Mouse (Mus musculus): Measurements from ENCODE around the gene Stox2. TPM values are rescaled to one million over a fixed set of nuclear protein-coding genes. Genes with fewer than 3 reads are reported as not detected.

The Stox2 gene
- polyA plus RNA-seq, 1 experiment from 2014 or later = 9.2 TPM

DNA sequence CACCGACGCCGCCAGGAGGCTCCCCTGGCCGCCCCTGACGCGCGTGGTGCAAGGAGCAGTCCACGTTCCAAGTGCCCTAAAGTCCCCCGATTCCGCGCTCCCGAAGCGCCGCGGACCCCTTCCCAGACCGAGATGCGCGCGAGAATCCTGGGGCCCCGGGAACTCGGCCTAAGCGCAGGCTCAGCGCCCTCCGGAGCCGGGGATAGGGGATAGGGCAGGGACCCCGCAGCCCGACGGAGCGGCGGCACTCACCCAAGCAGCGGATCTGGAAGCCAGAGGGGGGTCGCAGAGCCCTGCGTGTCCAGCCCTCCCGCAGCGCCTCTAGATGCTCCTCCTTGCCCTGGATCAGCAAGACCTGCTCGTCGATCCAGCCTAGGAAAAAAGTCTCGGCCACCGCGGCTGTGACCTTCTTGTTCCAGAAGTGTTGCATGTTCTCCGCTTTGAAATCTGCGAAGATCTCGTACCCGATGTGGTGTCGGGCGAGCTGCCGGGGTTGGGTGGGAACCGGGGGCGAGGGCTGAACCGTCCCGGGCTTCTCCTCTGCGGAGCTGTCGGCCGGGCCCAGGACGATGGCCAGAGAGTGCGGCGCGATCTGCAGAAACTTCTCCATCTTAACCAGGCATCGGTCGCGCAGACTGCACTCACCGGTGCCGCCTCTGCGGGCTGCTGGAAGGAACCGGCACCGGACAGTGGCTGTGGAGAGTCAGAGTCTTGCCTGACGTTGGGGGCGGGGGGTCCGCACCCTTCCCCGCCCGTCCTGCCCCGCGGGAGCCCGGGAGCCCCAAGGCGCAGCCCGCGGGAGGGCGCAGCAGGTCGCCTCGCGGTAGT lies 33.3 kb downstream of the Stox2 start:
- H3K36me3 ChIP-seq (ENCODE audit: control insufficient read depth, insufficient read depth, low read length) = no peaks in the 10 kb centered on the region
- peak overlapping the region; percentile 83 for H3K27ac ChIP-seq (ENCODE audit: low read length)
- H3K9me3 ChIP-seq (replicated peaks; ENCODE audit: control insufficient read depth, low read length) = no peaks in the 10 kb centered on the region
- WGBS = under 1% methylated on average over 80 of the region's 81 CpGs
- H3K4me3 ChIP-seq (replicated peaks; ENCODE audit: low read length) = peak overlapping the region; percentile 62
- peaks cover 24% of the 10 kb centered on the region for H3K27me3 ChIP-seq (ENCODE audit: control insufficient read depth, insufficient read depth, low read length)
- peak overlapping the region; percentile 74 for H3K9ac ChIP-seq (ENCODE audit: low read length)
- peak; percentile 58; the same call in 1 of the 2 replicates for ATAC-seq (ENCODE audit: insufficient read depth, low FRiP score)
- peak overlapping the region; percentile 81 for H3K4me2 ChIP-seq (ENCODE audit: low read depth, low read length)
- peaks cover 7% of the 10 kb centered on the region; the same call in 1 of the 2 replicates for H3K4me1 ChIP-seq (ENCODE audit: control insufficient read depth, insufficient read depth, low read length)

DNA sequence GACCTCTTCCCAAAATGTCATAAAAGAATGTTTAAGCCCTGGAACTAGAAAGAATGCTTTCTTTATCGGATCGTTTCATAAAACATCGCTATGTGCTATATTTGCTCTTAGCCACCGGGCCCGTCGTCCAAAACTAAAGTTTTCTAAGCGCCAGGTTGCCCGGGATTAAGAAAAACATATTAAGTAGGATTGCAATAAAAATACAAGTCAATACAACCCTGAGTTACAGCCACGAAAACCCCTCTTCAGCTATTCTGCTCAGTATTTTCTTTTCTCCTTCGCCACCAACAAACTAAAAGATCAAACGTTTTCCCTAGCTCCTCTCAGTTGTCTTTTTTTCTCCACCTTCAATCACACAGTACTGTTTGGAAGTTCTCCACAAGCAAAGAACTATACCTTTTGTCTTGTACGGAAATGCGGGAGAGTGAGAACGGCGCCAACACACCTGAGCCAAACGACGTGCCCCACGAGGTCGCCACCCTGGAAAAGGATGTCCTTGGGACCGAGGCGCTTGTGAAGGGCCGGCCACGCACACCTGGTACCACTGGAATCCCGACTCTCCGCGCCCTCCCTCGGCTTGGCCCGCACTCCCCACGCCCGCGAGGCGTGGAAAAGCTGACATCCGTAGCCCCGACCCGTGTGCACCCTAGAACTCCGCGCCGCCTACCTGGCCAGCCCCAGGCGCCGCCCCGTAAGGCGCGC lies 34.0 kb downstream of the Stox2 start:
- peak overlapping the region; percentile 30; the same call in 1 of the 2 replicates for H3K27ac ChIP-seq (ENCODE audit: low read length)
- H3K4me2 ChIP-seq (ENCODE audit: low read depth, low read length) = peak overlapping the region; percentile 81
- peak overlapping the region; percentile 74 for H3K9ac ChIP-seq (ENCODE audit: low read length)
- H3K9me3 ChIP-seq (replicated peaks; ENCODE audit: control insufficient read depth, low read length) = no peaks in the 10 kb centered on the region
- H3K36me3 ChIP-seq (ENCODE audit: control insufficient read depth, insufficient read depth, low read length) = no peaks in the 10 kb centered on the region
- H3K27me3 ChIP-seq (ENCODE audit: control insufficient read depth, insufficient read depth, low read length) = peaks cover 24% of the 10 kb centered on the region
- peak overlapping the region; percentile 62 for H3K4me3 ChIP-seq (replicated peaks; ENCODE audit: low read length)
- peaks cover 7% of the 10 kb centered on the region; the same call in 1 of the 2 replicates for H3K4me1 ChIP-seq (ENCODE audit: control insufficient read depth, insufficient read depth, low read length)
- peak; percentile 68; the same call in 1 of the 2 replicates for ATAC-seq (ENCODE audit: insufficient read depth, low FRiP score)
- 1% methylated on average over 43 of the region's 43 CpGs for WGBS

DNA sequence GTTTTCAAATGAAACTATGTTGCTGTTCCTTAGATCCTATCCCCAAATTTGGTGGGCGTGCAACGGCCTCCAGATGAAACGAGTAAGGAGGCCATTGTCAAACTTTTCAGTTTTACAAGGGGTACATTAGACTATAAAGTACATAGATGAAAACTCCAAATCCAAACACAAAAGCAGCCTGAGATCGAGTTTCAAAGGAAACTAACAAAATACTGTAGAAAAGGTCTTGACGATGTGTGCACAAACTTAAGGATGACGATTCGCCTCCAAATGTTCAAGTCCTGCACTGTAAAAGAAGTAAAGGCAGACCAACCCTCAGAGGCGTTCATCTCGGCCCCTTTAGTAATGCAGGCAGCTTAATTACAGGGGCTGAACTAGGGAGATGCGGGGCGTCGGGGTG lies 34.8 kb downstream of the Stox2 start:
- 13% methylated on average over 12 of the region's 12 CpGs for WGBS
- peak overlapping the region; percentile 81 for H3K4me2 ChIP-seq (ENCODE audit: low read depth, low read length)
- peaks cover 7% of the 10 kb centered on the region; the same call in 1 of the 2 replicates for H3K4me1 ChIP-seq (ENCODE audit: control insufficient read depth, insufficient read depth, low read length)
- H3K27me3 ChIP-seq (ENCODE audit: control insufficient read depth, insufficient read depth, low read length) = peaks cover 24% of the 10 kb centered on the region
- H3K27ac ChIP-seq (ENCODE audit: low read length) = no peak overlapping the region
- H3K9ac ChIP-seq (ENCODE audit: low read length) = no peak overlapping the region
- peak overlapping the region; percentile 62 for H3K4me3 ChIP-seq (replicated peaks; ENCODE audit: low read length)
- H3K9me3 ChIP-seq (replicated peaks; ENCODE audit: control insufficient read depth, low read length) = no peaks in the 10 kb centered on the region
- no peak for ATAC-seq (ENCODE audit: insufficient read depth, low FRiP score)
- no peaks in the 10 kb centered on the region for H3K36me3 ChIP-seq (ENCODE audit: control insufficient read depth, insufficient read depth, low read length)

DNA sequence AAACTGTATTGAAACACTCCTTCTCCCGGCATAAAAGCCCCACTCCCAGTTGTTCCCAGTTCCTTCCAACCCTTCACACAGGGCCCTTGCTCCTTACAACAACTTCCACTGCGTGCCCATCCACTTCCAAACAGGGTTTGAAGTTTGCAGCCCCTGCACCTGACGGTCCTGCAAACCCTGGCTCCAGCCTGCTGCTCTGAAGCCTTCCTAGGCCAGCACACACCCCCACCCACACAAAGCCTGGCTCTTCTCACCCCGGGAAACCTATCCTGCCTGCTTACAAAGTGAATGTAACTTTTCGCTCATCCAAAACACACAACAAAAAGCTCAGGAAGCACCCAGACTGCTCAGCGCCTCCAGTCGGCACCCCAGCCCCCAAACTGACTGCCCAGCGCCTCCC lies 37.1 kb downstream of the Stox2 start:
- H3K36me3 ChIP-seq (ENCODE audit: control insufficient read depth, insufficient read depth, low read length) = no peaks in the 10 kb centered on the region
- H3K4me2 ChIP-seq (ENCODE audit: low read depth, low read length) = 0 out of 2 replicates have a peak overlapping the region, but pooled peaks have one; percentile 24
- H3K27me3 ChIP-seq (ENCODE audit: control insufficient read depth, insufficient read depth, low read length) = peaks cover 24% of the 10 kb centered on the region
- H3K4me3 ChIP-seq (replicated peaks; ENCODE audit: low read length) = 0 out of 2 replicates have a peak overlapping the region, but pooled peaks have one; percentile 6
- WGBS = 20% methylated on average over 8 of the region's 8 CpGs
- H3K4me1 ChIP-seq (ENCODE audit: control insufficient read depth, insufficient read depth, low read length) = peaks cover 7% of the 10 kb centered on the region; the same call in 1 of the 2 replicates
- H3K9ac ChIP-seq (ENCODE audit: low read length) = no peak overlapping the region
- no peak overlapping the region for H3K27ac ChIP-seq (ENCODE audit: low read length)
- ATAC-seq (ENCODE audit: insufficient read depth, low FRiP score) = no peak
- H3K9me3 ChIP-seq (replicated peaks; ENCODE audit: control insufficient read depth, low read length) = no peaks in the 10 kb centered on the region

DNA sequence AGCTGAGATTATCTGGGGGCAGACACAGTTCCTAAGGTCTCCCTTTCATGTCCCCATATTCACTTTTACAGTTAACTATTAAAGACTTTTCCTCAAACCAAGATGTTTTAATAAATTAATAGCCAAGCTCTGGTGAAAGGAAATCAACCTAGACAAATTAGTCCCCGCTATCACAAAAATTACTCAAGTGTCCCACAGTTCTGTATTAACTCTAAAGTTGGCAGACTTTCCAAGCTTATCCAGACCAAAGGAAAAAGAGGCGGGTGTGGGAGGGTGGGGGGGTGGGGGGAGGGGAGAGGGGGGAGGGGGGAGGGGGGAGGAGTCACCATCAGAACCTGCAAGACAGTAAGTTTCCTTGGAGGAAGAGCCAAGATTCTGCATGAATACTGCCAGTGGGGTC lies 41.3 kb downstream of the Stox2 start:
- ATAC-seq (ENCODE audit: insufficient read depth, low FRiP score) = no peak
- peaks cover 6% of the 10 kb centered on the region; the same call in 1 of the 2 replicates for H3K27me3 ChIP-seq (ENCODE audit: control insufficient read depth, insufficient read depth, low read length)
- H3K4me1 ChIP-seq (ENCODE audit: control insufficient read depth, insufficient read depth, low read length) = no peaks in the 10 kb centered on the region
- WGBS = 80% methylated on average over 2 of the region's 2 CpGs
- no peaks in the 10 kb centered on the region for H3K36me3 ChIP-seq (ENCODE audit: control insufficient read depth, insufficient read depth, low read length)
- H3K4me3 ChIP-seq (replicated peaks; ENCODE audit: low read length) = no peak overlapping the region
- no peaks in the 10 kb centered on the region for H3K9me3 ChIP-seq (replicated peaks; ENCODE audit: control insufficient read depth, low read length)
- H3K27ac ChIP-seq (ENCODE audit: low read length) = no peak overlapping the region
- H3K4me2 ChIP-seq (ENCODE audit: low read depth, low read length) = no peak overlapping the region
- H3K9ac ChIP-seq (ENCODE audit: low read length) = no peak overlapping the region

DNA sequence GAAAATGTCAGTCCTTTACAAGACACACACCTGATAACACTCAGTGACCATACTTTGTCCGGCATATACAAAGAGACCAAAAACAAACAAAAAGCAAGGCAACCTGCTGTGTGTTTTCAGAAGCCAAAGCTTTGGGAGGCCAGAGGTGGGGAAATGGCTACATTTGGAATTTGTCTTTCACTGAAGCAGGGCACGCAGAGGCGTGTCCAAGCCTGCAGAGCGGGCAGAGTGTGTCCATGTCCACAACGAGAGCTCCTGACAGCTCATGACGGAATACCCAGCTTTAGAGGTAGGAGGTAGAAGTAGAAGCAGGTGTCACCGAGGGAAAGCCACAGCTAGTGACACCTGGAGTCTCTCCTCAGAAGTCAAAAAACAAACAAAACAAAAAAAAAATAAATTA lies 53.2 kb downstream of the Stox2 start:
- peak overlapping the region; percentile 79 for H3K27ac ChIP-seq (ENCODE audit: low read length)
- no peak overlapping the region for H3K9ac ChIP-seq (ENCODE audit: low read length)
- H3K4me3 ChIP-seq (replicated peaks; ENCODE audit: low read length) = no peak overlapping the region
- H3K9me3 ChIP-seq (replicated peaks; ENCODE audit: control insufficient read depth, low read length) = no peaks in the 10 kb centered on the region
- H3K4me2 ChIP-seq (ENCODE audit: low read depth, low read length) = peak overlapping the region; percentile 39
- WGBS = 40% methylated on average over 7 of the region's 7 CpGs
- no peak for ATAC-seq (ENCODE audit: insufficient read depth, low FRiP score)
- H3K27me3 ChIP-seq (ENCODE audit: control insufficient read depth, insufficient read depth, low read length) = no peaks in the 10 kb centered on the region
- no peaks in the 10 kb centered on the region for H3K4me1 ChIP-seq (ENCODE audit: control insufficient read depth, insufficient read depth, low read length)
- no peaks in the 10 kb centered on the region for H3K36me3 ChIP-seq (ENCODE audit: control insufficient read depth, insufficient read depth, low read length)

GRCm38 (mm10) chr8:47392290-47392689 lies 53.9 kb downstream of the Stox2 start:
- H3K9me3 ChIP-seq (replicated peaks; ENCODE audit: control insufficient read depth, low read length) = no peaks in the 10 kb centered on the region
- no peaks in the 10 kb centered on the region for H3K4me1 ChIP-seq (ENCODE audit: control insufficient read depth, insufficient read depth, low read length)
- peak overlapping the region; percentile 79 for H3K27ac ChIP-seq (ENCODE audit: low read length)
- no peaks in the 10 kb centered on the region for H3K36me3 ChIP-seq (ENCODE audit: control insufficient read depth, insufficient read depth, low read length)
- 63% methylated on average over 18 of the region's 18 CpGs for WGBS
- no peak overlapping the region for H3K4me3 ChIP-seq (replicated peaks; ENCODE audit: low read length)
- H3K27me3 ChIP-seq (ENCODE audit: control insufficient read depth, insufficient read depth, low read length) = no peaks in the 10 kb centered on the region
- ATAC-seq (ENCODE audit: insufficient read depth, low FRiP score) = peak; percentile 35; the same call in 1 of the 2 replicates
- H3K4me2 ChIP-seq (ENCODE audit: low read depth, low read length) = peak overlapping the region; percentile 39
- peak overlapping the region; percentile 28; the same call in 1 of the 2 replicates for H3K9ac ChIP-seq (ENCODE audit: low read length)

GRCm38 (mm10) chr8:47391844-47392243 lies 54.3 kb downstream of the Stox2 start:
- Histone ChIP-seq H3K4me2 (ENCODE audit: low read depth, low read length) (0 out of 2 replicates have a peak overlapping the region, but pooled peaks have one; percentile 39), H3K4me3 (replicated peaks; ENCODE audit: low read length) (no peak overlapping the region), H3K27ac (ENCODE audit: low read length) (peak overlapping the region; percentile 79), H3K9ac (ENCODE audit: low read length) (0 out of 2 replicates have a peak overlapping the region, but pooled peaks have one; percentile 28), H3K4me1 (ENCODE audit: control insufficient read depth, insufficient read depth, low read length) (no peaks in the 10 kb centered on the region), H3K36me3 (ENCODE audit: control insufficient read depth, insufficient read depth, low read length) (no peaks in the 10 kb centered on the region), H3K27me3 (ENCODE audit: control insufficient read depth, insufficient read depth, low read length) (no peaks in the 10 kb centered on the region), H3K9me3 (replicated peaks; ENCODE audit: control insufficient read depth, low read length) (no peaks in the 10 kb centered on the region)
- ATAC-seq (ENCODE audit: insufficient read depth, low FRiP score) = no peak
- 87% methylated on average over 10 of the region's 10 CpGs for WGBS

DNA sequence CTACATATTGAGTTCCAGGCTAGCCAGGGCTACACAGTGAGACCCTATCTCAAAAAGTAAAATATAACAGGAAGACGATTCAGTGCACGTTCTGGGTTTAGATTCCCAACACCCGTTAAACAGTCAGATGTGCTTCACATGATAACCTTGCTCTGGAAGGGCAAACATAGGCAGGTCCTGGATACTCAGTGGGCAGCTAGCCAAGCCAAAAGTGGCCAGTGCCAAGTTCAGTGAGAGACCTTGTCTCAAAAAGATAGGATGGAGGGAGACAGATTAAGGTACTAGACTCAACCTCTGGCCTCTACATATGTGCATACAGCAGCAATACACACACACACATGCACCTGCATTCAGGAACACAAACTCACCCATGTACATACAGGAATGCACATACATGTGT lies 56.7 kb downstream of the Stox2 start:
- Histone ChIP-seq H3K27me3 (ENCODE audit: control insufficient read depth, insufficient read depth, low read length) (no peaks in the 10 kb centered on the region), H3K9ac (ENCODE audit: low read length) (no peak overlapping the region), H3K36me3 (ENCODE audit: control insufficient read depth, insufficient read depth, low read length) (no peaks in the 10 kb centered on the region), H3K4me2 (ENCODE audit: low read depth, low read length) (no peak overlapping the region), H3K9me3 (replicated peaks; ENCODE audit: control insufficient read depth, low read length) (no peaks in the 10 kb centered on the region), H3K4me1 (ENCODE audit: control insufficient read depth, insufficient read depth, low read length) (no peaks in the 10 kb centered on the region), H3K27ac (ENCODE audit: low read length) (no peak overlapping the region), H3K4me3 (replicated peaks; ENCODE audit: low read length) (no peak overlapping the region)
- WGBS = 58% methylated on average over 3 of the region's 3 CpGs
- ATAC-seq (ENCODE audit: insufficient read depth, low FRiP score) = no peak

Data from stomach, embryonic 16.5 days (tissue).